Mouse (Mus musculus) adrenal gland, postnatal 14 days (tissue): ENCODE data around the gene Krt80. TPM values are rescaled to one million over a fixed set of nuclear protein-coding genes. Genes with fewer than 3 reads are reported as not detected.
"Not testable (repeated sequence)": the region's sequence is repeated elsewhere in the genome, so short reads cannot be mapped to it uniquely, and the experiment has no call there.

Source experiments
- DNase-seq: peaks from one replicate; pipeline ENCODE4 v3.0.0; 2021; ENCODE audit warnings: mixed read lengths
- total RNA-seq: library from RNA; stranded (reverse); gene quantifications from 2 replicates; pipeline ENCODE4 v1.2.3, GENCODE M21; 2021

Gene Krt80
- total RNA-seq, 1 experiment from 2014 or later: 0.74 TPM

- DNase-seq: peak; percentile 78
Measured at GRCm38 (mm10) chr15:101341797-101342515, 28.0 kb downstream of the Krt80 start.

- DNase-seq: peak; percentile 92
Measured at GRCm38 (mm10) chr15:101339537-101339936, 30.4 kb downstream of the Krt80 start.

DNA sequence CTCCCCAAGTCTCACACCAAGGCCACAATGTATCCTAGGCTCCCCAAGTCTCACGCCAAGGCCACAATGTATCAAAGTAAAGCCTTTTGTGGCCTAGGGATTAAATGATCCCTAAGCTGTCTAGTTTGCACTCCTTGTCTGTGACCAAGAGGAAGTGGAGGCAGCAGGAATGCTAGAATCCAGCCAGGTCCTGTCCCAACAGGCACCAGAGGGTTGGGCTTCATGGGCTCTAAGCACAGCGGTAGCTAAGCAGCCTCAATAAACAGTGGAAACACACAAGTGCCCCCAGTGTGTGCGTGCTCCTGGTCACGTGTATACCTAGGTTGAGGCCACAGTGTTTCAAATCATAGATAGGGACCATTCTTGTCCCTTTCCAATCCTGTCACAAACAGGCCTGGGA lies 31.6 kb downstream of the Krt80 start:
- DNase-seq: no peak

DNA sequence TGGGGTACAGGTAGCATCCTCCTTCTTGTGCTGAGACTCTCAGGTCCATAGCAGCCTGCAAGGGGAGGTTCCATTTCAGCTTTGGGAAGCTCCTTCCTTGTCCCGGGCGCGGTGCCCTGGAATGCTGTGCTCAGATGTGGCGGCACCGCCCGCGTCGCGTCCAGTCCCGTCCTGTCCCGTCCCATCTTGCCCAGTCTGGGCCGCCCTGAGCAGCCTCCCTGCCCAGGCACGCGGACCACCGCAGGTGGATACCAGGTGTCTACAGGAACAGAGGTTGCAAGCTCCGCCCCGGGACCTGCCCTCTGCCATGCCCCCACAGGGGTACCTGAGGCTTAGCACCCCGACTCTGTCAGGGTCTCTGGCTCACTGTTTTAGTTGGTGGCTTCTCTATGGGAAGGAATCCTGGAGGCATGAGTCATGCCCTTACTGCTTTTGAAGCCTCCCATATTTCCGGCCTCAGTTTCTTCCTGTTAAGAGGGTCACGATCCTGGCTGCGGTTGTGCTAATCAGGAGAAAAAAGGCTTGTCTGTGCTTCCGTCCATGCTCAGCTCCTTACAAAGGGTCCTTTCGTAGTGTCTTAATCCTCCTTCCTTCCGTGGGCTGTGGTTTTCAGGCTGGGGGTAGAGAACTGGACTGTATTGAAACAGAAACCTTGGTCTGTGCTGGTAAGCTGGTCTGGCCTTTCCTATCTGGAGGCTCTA lies 33.3 kb downstream of the Krt80 start:
- no peak for DNase-seq

DNA sequence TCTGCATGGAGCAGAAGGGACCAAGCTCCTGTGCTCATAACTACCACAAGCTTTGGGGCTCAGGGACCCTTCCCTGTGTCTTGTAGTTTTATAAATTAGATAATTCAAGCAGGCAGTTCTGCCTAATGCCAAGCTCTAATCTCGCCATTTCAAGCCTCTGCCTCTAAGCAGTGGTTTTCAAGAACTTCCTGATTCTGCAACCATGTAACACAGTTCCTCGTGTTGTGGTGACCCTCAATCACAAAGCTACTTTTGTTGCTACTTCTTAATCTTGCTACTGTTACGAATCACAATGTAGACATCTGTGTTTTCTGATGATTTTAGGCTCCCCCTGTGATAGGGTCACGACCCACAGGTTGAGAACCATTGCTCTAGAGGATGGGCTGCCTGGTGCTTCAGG lies 36.3 kb downstream of the Krt80 start:
- DNase-seq: no peak

GRCm38 (mm10) chr15:101333165-101333564 lies 36.8 kb downstream of the Krt80 start:
- no peak for DNase-seq

GRCm38 (mm10) chr15:101332370-101332769 lies 37.6 kb downstream of the Krt80 start:
- no peak for DNase-seq

DNA sequence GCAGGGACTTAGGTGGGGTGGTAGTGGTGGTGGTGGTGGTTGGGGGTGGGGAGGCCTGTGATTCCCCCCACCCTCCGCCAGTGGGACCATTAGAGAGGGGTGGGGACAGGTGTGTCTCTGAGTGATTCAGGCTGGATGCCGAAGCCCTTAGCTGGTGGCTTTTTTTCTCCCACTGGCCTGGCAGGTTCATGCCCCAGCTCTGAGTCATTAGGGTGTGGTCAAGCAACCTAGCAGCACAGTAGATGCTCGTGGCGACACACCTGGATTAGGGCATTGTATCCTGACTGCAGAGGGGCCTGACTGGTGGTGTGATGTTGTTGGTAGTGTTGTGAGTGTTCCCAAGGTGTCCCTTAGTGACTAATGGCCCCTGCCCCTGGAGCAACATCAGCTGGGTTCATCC lies 38.9 kb downstream of the Krt80 start:
- DNase-seq: no peak

GRCm38 (mm10) chr15:101329564-101329892 lies 40.4 kb downstream of the Krt80 start:
- DNase-seq: no peak

- DNase-seq: no peak
Measured at GRCm38 (mm10) chr15:101328876-101329563, 40.9 kb downstream of the Krt80 start.

- DNase-seq: peak; percentile 95
Measured at GRCm38 (mm10) chr15:101327282-101327681, 42.7 kb downstream of the Krt80 start.

- peak; percentile 32 for DNase-seq
Measured at GRCm38 (mm10) chr15:101325991-101326534, 43.9 kb downstream of the Krt80 start.

DNA sequence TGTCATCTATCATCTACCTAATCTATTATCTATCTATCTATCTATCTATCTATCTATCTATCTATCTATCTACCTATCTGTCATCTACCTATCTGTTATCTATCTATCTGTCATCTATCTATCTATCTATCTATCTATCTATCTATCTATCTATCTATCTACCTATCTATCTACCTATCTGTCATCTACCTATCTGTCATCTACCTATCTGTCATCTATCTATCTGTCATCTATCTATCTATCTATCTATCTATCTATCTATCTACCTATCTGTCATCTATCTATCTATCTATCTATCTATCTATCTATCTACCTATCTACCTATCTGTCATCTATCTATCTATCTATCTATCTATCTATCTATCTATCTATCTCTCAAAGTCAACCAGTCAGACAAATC lies 45.6 kb downstream of the Krt80 start:
- not testable (repeated sequence) for DNase-seq

DNA sequence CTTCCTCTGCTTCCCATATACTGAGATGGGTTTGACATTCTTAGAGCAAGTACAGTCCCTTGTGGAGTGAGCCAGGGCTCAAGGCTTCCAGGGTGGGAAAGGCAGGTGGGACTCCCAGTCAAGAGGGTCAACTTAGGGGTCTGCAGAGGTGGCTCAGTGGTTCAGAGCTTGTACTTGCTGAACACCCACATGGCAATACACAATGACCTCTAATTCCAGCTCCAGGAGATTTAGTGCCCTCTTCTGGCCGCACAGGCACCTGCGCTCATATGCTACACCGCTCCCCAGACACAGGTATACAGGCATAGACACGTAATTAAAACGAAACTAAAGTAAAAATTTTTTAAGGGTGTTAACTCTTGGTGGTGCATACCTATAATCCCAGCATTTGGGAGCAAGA lies 46.5 kb downstream of the Krt80 start:
- DNase-seq: no peak

DNA sequence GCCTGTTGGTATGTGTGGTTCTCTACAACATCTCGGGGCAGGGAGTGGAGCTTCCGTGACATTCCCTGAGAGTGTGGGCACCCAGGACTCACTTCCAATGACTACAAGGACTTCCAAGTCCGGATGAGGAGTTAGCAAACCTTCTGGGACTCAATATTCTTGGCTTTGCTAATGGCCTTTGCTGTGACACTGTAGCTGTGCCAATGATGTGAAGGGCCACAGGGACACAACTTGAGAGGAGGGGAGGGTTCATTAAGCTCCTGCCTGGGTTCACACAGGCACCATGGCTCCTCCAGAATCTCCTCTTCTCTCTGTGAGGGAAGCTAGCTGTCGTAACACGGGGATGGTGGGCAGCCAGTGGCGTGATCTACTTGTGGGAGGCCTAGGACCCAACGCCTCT lies 47.3 kb downstream of the Krt80 start:
- peak; percentile 39 for DNase-seq

DNA sequence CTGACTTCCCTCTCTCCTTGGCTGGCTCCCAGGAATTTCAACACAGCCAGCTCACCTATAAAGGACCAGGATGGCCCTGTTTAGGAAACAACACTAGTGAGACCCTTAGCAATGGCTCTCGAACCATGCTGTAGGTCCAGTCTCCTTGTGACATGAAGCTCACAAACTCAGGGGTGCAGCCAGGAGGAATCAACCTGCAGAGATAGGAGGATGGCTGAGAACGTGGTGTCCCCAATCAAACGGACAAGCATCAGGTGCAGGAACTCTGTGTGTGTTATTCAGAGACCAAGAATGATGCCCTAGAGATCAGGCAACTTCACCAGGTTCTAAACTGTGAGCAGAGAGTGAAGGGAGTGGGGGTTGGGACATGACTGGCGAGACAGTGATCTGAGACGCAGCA lies 47.9 kb downstream of the Krt80 start:
- no peak for DNase-seq

DNA sequence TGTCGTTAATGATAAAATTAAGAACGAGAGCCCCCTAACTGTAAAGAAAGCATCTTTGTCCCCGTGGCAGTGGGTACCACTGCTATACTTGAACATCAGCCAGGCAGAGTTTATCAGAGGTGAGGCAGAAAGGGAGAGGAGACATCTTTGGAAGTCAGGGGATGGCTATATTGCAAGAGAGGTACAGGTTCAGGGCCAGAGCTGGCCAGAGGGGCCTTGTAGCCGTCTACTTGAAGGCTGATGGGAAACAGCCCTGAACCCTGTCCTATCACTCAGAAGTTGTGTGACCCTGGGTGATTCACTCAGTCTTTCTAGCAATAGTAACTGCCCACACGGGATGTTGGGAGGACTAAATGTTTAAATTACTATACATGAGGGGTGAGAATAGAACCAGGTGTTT lies 48.8 kb downstream of the Krt80 start:
- peak; percentile 58 for DNase-seq

DNA sequence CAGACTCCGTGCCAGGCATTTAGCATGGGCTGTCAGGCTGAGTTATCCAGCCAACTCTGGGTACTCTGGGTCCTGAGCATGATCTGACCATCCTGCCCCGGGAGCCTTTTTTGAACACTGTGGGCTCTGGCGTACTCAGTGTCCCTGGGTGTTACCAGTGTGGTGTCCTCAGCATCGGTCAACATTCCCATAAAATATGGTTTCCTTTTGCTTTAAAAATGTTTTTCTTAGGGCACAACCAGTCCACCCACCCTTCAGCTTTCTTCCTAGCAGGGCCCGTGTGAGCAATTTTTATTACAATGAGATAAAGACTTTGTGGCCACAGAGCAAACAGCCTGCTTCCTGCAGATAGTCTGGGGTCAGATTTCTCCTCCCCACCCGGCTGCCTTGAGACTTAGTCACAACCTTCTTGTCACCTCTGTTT lies 49.3 kb downstream of the Krt80 start:
- peak; percentile 65 for DNase-seq

- no peak for DNase-seq
Measured at GRCm38 (mm10) chr15:101320010-101320617, 49.8 kb downstream of the Krt80 start.

- peak; percentile 57 for DNase-seq
Measured at GRCm38 (mm10) chr15:101318889-101319765, 50.8 kb downstream of the Krt80 start.

GRCm38 (mm10) chr15:101317814-101318500 lies 52.0 kb downstream of the Krt80 start:
- no peak for DNase-seq
